Mouse (Mus musculus): ENCODE measurements around the gene Rundc3a. TPM values are rescaled to one million over a fixed set of nuclear protein-coding genes. Genes with fewer than 3 reads are reported as not detected.
"Not testable (repeated sequence)": the region's sequence is repeated elsewhere in the genome, so short reads cannot be mapped to it uniquely, and the experiment has no call there.

Rundc3a gene
- polyA plus RNA-seq, 1 experiment from 2014 or later, result 1.3 TPM

DNA sequence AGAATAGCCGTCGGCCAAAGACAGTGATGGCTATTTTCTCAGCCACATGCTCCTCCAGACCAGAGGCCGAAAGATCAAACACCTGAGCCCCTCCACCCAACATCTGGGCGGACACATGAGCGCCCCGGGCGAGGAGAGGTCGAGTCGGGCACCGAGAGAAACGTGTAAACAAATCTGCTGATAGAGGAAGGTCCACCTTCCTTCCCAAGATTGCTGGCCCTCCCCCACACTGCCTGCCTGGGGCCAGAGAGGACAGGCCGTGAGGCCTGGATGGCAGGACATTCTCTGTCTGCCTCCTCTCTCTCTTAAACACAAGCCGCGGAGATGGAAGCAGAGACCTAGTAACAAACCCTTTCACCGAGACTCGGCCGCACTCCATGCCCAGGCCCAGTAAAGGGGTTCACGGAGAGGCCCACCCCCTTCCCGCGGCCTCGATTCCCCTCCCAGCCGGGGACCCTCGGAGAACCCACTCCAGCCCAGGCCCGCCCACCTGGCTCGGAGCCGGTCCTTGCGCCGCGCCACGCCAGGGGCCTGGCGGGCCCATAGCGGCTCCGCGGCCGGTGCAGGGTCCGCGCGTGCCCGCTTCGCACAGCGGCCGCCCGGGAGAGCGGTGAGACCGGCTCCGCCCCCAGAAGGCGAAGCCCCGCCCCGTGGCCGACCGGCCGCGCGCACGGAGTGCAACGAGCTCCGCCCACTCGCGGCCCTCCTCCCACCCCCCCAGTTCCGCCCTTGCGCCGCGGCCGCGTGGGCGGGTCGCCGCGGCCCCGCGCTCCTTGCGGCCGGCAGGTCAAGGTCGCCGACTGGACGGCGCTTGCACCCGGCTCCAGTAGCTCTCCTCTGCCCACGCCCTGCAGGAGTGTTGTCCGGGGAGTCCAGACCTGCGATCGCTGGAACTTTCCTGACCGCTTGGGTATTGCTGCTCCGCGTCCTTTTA, 14.0 kb downstream of the Rundc3a start:
- under 1% methylated on average over 83 of the region's 85 CpGs for WGBS (ENCODE audit: insufficient replicate concordance)
- peaks cover 6% of the 10 kb centered on the region for H3K27me3 ChIP-seq (ENCODE audit: control insufficient read depth, insufficient read depth, low read length)

DNA sequence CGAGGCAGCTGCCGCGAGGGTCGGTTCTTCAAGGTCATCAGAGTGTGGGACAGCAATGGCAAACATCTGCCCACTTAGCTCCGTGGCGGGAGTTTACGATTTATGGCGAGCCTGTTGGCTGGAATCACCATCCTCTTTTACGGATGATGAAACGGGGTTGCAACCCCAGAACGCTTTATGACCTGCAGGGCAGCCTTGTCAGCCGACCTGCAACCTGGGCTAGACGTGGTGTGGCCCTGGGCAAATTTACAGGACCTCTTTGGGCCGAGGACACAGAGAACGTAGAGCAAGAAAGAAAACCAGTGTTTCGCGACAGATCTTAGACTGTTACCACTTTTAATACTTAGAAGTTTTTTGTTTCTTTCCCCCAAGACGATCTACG, 14.6 kb downstream of the Rundc3a start, which contains the start of gene Slc25a39:
Gene Slc25a39, minus strand, starts transcription at position 113 of the 382 bp plus-strand sequence.
- Histone ChIP-seq H3K36me3 (ENCODE audit: control insufficient read depth, insufficient read depth, low read length) (peaks cover 13% of the 10 kb centered on the region), H3K4me1 (ENCODE audit: control insufficient read depth, insufficient read depth, low read length) (peaks cover 11% of the 10 kb centered on the region), H3K9me3 (replicated peaks; ENCODE audit: control insufficient read depth, low read length) (no peaks in the 10 kb centered on the region), H3K4me3 (ENCODE audit: low read depth, low read length) (peak within 1 kb of the TSS; percentile 90), H3K27me3 (ENCODE audit: control insufficient read depth, insufficient read depth, low read length) (no peaks in the 10 kb centered on the region; the same call in 1 of the 2 replicates), H3K27ac (ENCODE audit: low read depth, low read length) (peak within 1 kb of the TSS; percentile 99), H3K4me2 (peak within 1 kb of the TSS; percentile 90), H3K9ac (ENCODE audit: low read depth, low read length) (peak within 1 kb of the TSS; percentile 95)
- ATAC-seq (replicated peaks; ENCODE audit: insufficient number of reproducible peaks, low FRiP score, low TSS enrichment), result no peak
- WGBS (ENCODE audit: insufficient replicate concordance), result under 1% methylated on average over 19 of the region's 19 CpGs

More for the DNA sequence above, 14.0 kb downstream of the Rundc3a start:
- no peaks in the 10 kb centered on the region for H3K9me3 ChIP-seq (replicated peaks; ENCODE audit: control insufficient read depth, low read length)
- ATAC-seq (replicated peaks; ENCODE audit: insufficient number of reproducible peaks, low FRiP score, low TSS enrichment), result peak; percentile 80
- H3K9ac ChIP-seq (ENCODE audit: low read depth, low read length), result peak overlapping the region; percentile 95
- peaks cover 11% of the 10 kb centered on the region for H3K4me1 ChIP-seq (ENCODE audit: control insufficient read depth, insufficient read depth, low read length)
- H3K4me3 ChIP-seq (ENCODE audit: low read depth, low read length), result peak overlapping the region; percentile 90
- peak overlapping the region; percentile 99 for H3K27ac ChIP-seq (ENCODE audit: low read depth, low read length)
- H3K4me2 ChIP-seq, result peak overlapping the region; percentile 90
- peaks cover 17% of the 10 kb centered on the region for H3K36me3 ChIP-seq (ENCODE audit: control insufficient read depth, insufficient read depth, low read length)

DNA sequence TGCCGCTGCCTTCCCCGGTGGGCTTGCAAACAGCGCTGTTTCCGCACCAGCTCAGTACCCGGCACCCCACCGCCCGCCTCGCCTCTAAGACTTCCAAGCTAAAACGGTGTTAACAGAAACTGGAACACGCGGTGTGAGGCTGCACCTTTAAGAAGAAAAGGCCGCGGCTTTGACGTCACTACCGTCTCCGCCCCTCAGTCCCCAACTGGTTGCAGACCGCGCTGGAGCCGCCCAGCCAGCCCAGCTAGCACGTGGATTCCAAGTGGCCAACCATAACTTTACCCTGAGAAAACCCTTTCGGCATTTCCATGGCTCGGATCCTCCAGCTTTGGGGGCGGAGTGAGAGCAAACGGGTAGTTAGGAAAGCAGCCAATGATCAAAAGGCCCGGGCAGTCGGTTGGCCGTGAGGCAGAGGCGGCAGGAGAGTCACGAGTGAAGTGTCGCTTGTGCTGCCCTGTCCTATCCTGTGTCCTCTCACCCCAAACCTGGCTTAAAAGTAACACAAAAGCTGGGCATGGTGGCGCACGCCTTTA, 15.2 kb downstream of the Rundc3a start:
- H3K4me3 ChIP-seq (ENCODE audit: low read depth, low read length), result peak overlapping the region; percentile 90
- H3K27ac ChIP-seq (ENCODE audit: low read depth, low read length), result peak overlapping the region; percentile 99
- peak overlapping the region; percentile 95 for H3K9ac ChIP-seq (ENCODE audit: low read depth, low read length)
- H3K4me1 ChIP-seq (ENCODE audit: control insufficient read depth, insufficient read depth, low read length), result peaks cover 11% of the 10 kb centered on the region
- no peaks in the 10 kb centered on the region for H3K27me3 ChIP-seq (ENCODE audit: control insufficient read depth, insufficient read depth, low read length)
- H3K4me2 ChIP-seq, result peak overlapping the region; percentile 90
- ATAC-seq (replicated peaks; ENCODE audit: insufficient number of reproducible peaks, low FRiP score, low TSS enrichment), result peak; percentile 89
- no peaks in the 10 kb centered on the region for H3K9me3 ChIP-seq (replicated peaks; ENCODE audit: control insufficient read depth, low read length)
- WGBS (ENCODE audit: insufficient replicate concordance), result under 1% methylated on average over 32 of the region's 32 CpGs
- H3K36me3 ChIP-seq (ENCODE audit: control insufficient read depth, insufficient read depth, low read length), result peaks cover 8% of the 10 kb centered on the region

DNA sequence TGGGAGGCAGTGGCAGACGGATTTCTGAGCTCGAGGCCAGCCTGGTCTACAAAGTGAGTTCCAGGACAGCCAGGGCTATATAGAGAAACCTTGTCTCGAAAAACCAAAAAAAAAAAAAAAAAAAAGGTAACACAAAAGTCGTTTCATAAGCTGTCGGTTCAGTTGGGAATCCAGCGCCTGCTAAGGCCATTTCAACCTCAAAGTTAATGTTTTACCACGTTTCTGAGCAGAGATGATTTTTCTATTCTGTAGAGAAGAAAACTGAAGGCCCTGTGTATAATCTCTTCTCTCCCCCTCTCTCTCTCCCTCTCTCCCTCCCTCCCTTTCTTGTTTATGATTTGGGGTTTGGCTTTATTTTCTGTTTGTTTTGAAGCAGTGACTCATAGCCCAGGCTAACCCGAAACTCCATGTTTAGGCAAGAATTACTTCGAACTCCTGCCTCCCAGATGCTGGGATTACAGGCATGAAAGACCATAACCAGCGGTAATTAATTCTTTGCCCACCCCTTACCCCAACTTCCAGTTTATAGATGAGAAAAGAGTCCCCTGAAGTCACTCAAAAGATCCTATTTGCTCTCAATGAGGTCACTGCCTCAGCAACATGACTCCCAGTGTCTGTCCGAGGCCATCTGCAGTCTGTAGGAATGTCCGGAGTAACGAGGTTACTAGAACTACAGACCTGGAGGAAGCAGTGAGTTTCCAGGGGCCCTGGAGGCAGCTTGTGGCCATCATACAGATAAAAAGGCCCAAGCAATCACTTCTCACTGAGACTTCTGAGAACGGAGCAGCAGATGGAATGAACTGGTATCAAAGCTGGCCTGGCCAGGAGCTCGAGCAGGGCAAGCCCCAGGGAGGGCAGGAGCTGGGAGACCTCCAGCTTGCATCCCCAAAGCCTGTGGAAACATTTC, 15.9 kb downstream of the Rundc3a start:
- WGBS (ENCODE audit: insufficient replicate concordance), result 36% methylated on average over 14 of the region's 15 CpGs

DNA sequence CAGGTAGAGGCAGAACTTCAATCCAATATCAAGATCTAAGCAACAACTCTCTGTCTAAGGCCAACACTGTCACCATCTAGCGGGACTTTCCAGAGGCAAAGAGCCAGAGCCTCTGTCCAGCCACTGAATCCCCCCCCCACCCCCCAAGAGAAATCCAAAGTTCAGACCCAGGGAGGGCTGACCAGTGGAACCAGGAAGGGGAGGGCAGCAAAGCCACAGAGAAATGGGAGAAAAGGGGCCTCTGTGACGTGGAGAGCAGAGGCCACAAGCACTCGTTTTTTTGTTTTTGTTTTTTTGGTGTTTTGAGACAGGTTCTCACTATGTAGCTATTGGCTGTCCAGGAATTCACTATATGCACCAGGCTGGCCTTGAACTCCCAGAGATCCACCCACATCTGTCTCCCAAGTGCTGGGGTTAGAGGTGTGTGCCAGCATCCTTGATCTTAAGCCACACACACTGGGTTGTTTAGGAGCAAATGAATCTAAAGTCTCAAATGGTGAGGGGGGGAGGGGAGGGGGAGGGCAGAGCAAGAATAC, 16.7 kb downstream of the Rundc3a start:
- H3K36me3 ChIP-seq (ENCODE audit: control insufficient read depth, insufficient read depth, low read length), result no peaks in the 10 kb centered on the region
- no peak overlapping the region for H3K4me3 ChIP-seq (ENCODE audit: low read depth, low read length)
- H3K9me3 ChIP-seq (replicated peaks; ENCODE audit: control insufficient read depth, low read length), result no peaks in the 10 kb centered on the region
- H3K4me1 ChIP-seq (ENCODE audit: control insufficient read depth, insufficient read depth, low read length), result peaks cover 11% of the 10 kb centered on the region
- WGBS (ENCODE audit: insufficient replicate concordance), result 71% methylated on average over 3 of the region's 3 CpGs
- H3K27me3 ChIP-seq (ENCODE audit: control insufficient read depth, insufficient read depth, low read length), result no peaks in the 10 kb centered on the region
- H3K9ac ChIP-seq (ENCODE audit: low read depth, low read length), result no peak overlapping the region
- peak overlapping the region; percentile 2; the same call in 1 of the 2 replicates for H3K4me2 ChIP-seq
- H3K27ac ChIP-seq (ENCODE audit: low read depth, low read length), result no peak overlapping the region
- no peak for ATAC-seq (replicated peaks; ENCODE audit: insufficient number of reproducible peaks, low FRiP score, low TSS enrichment)

More for the DNA sequence above, 15.9 kb downstream of the Rundc3a start:
- peak overlapping the region; percentile 90 for H3K4me3 ChIP-seq (ENCODE audit: low read depth, low read length)
- peaks cover 11% of the 10 kb centered on the region for H3K4me1 ChIP-seq (ENCODE audit: control insufficient read depth, insufficient read depth, low read length)
- no peak for ATAC-seq (replicated peaks; ENCODE audit: insufficient number of reproducible peaks, low FRiP score, low TSS enrichment)
- H3K4me2 ChIP-seq, result peak overlapping the region; percentile 90
- H3K27ac ChIP-seq (ENCODE audit: low read depth, low read length), result peak overlapping the region; percentile 99
- H3K9ac ChIP-seq (ENCODE audit: low read depth, low read length), result peak overlapping the region; percentile 54; the same call in 1 of the 2 replicates
- H3K9me3 ChIP-seq (replicated peaks; ENCODE audit: control insufficient read depth, low read length), result no peaks in the 10 kb centered on the region
- peaks cover 2% of the 10 kb centered on the region; the same call in 1 of the 2 replicates for H3K36me3 ChIP-seq (ENCODE audit: control insufficient read depth, insufficient read depth, low read length)
- H3K27me3 ChIP-seq (ENCODE audit: control insufficient read depth, insufficient read depth, low read length), result no peaks in the 10 kb centered on the region

DNA sequence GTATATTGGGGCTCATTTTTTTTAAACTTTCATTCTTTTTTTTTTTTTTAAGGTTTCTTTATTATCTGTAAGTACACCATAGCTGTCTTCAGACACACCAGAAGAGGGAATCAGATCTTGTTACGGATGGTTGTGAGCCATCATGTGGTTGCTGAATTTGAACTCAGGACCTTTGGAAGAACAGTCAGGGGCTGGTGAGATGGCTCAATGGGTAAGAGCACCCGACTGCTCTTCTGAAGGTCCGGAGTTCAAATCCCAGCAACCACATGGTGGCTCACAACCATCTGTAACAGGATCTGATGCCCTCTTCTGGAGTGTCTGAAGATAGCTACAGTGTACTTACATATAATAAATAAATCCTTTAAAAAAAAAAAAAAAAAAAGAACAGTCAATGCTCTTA, 17.1 kb downstream of the Rundc3a start:
- not testable (repeated sequence) for H3K36me3 ChIP-seq (ENCODE audit: control insufficient read depth, insufficient read depth, low read length); H3K9me3 ChIP-seq (replicated peaks; ENCODE audit: control insufficient read depth, low read length); H3K27ac ChIP-seq (ENCODE audit: low read depth, low read length); H3K4me3 ChIP-seq (ENCODE audit: low read depth, low read length); ATAC-seq (replicated peaks; ENCODE audit: insufficient number of reproducible peaks, low FRiP score, low TSS enrichment); H3K4me2 ChIP-seq; H3K27me3 ChIP-seq (ENCODE audit: control insufficient read depth, insufficient read depth, low read length); H3K9ac ChIP-seq (ENCODE audit: low read depth, low read length)
- peaks cover 11% of the 10 kb centered on the region for H3K4me1 ChIP-seq (ENCODE audit: control insufficient read depth, insufficient read depth, low read length)
- 94% methylated on average over 3 of the region's 3 CpGs for WGBS (ENCODE audit: insufficient replicate concordance)

DNA sequence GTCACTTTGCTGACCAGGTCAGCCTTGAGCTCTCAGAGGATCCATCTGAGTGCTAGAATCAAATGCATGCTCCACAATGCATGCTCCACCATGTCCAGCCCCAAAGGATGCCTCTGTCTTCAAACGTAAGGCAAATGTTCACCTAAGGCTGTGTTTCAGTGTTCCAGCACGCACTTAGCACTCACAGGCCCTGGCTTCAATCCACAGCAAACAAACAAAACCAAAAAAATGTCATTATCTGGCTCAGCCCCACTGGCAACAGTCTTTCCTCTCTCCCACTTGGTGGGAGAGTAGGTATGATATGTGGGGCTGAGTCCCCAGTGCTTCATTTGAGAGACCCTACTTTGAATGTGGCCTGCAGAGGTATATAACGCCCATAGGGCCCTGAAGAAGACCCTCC, 17.9 kb downstream of the Rundc3a start:
- no peaks in the 10 kb centered on the region for H3K9me3 ChIP-seq (replicated peaks; ENCODE audit: control insufficient read depth, low read length)
- H3K27me3 ChIP-seq (ENCODE audit: control insufficient read depth, insufficient read depth, low read length), result no peaks in the 10 kb centered on the region
- H3K4me2 ChIP-seq, result no peak overlapping the region
- H3K4me3 ChIP-seq (ENCODE audit: low read depth, low read length), result no peak overlapping the region
- 73% methylated on average over 3 of the region's 3 CpGs for WGBS (ENCODE audit: insufficient replicate concordance)
- peaks cover 6% of the 10 kb centered on the region for H3K4me1 ChIP-seq (ENCODE audit: control insufficient read depth, insufficient read depth, low read length)
- H3K36me3 ChIP-seq (ENCODE audit: control insufficient read depth, insufficient read depth, low read length), result no peaks in the 10 kb centered on the region
- H3K27ac ChIP-seq (ENCODE audit: low read depth, low read length), result no peak overlapping the region
- ATAC-seq (replicated peaks; ENCODE audit: insufficient number of reproducible peaks, low FRiP score, low TSS enrichment), result no peak
- H3K9ac ChIP-seq (ENCODE audit: low read depth, low read length), result no peak overlapping the region

DNA sequence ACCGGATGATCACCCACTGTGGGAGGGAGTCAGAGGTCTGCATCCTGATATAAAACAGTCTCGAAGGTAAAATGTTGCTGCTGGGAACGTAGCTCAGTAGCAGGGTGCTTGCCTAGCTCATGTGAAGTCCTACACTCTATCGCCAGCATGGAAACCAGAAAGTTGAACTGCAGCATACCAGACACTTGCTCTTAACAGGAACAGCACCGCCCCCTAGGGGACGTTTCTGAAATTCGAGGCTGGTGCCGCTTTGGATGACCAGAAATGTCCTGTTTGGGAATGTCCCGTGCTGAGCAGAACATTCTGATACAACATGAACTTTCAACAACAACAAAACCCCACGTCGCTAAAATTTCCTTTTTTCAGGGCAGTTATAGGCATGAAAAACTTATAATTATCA, 18.5 kb downstream of the Rundc3a start:
- ATAC-seq (replicated peaks; ENCODE audit: insufficient number of reproducible peaks, low FRiP score, low TSS enrichment), result no peak
- Histone ChIP-seq H3K36me3 (ENCODE audit: control insufficient read depth, insufficient read depth, low read length) (no peaks in the 10 kb centered on the region), H3K27ac (ENCODE audit: low read depth, low read length) (no peak overlapping the region), H3K4me2 (peak overlapping the region; percentile 9; the same call in 1 of the 2 replicates), H3K4me3 (ENCODE audit: low read depth, low read length) (no peak overlapping the region), H3K9ac (ENCODE audit: low read depth, low read length) (no peak overlapping the region), H3K4me1 (ENCODE audit: control insufficient read depth, insufficient read depth, low read length) (no peaks in the 10 kb centered on the region; the same call in 1 of the 2 replicates), H3K27me3 (ENCODE audit: control insufficient read depth, insufficient read depth, low read length) (no peaks in the 10 kb centered on the region), H3K9me3 (replicated peaks; ENCODE audit: control insufficient read depth, low read length) (no peaks in the 10 kb centered on the region)
- WGBS (ENCODE audit: insufficient replicate concordance), result 7% methylated on average over 11 of the region's 11 CpGs

Measured in heart, embryonic 11.5 days (tissue).